Mouse (Mus musculus) 416B (cell line): ENCODE measurements at regions not wholly inside any gene's neighbourhood (a gene's known extent, or its start where the extent isn't known, plus 50 kb on each side); places are given as distances from the start of the nearest gene placed in this dataset.
"Not testable (repeated sequence)": the region's sequence is repeated elsewhere in the genome, so short reads cannot be mapped to it uniquely, and the experiment has no call there.

ENCODE experiments used
- DNase-seq: peaks from one replicate; pipeline ENCODE4 v3.0.0; 2011; ENCODE audit warnings: low read depth

DNA sequence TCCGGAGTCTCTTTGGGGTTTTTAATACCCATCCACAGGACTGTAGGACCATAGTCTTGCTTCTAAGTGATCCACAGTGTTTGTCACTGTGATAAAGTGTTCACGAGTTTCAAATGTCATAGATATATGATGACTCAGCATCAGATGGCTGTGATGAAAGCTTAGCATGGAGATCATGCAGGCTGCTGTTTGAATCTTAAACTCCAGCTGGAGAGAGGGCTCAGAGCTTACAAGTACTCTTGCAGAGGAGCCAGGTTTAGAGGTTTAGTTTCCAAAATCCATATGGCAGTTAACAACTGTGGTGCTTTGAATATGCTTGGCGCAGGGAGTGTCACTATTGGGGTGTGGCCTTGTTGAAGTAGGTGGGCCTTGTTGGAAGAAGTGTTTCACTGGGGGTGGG, 280.9 kb upstream of the Ubash3b start:
- DNase-seq = no peak

DNA sequence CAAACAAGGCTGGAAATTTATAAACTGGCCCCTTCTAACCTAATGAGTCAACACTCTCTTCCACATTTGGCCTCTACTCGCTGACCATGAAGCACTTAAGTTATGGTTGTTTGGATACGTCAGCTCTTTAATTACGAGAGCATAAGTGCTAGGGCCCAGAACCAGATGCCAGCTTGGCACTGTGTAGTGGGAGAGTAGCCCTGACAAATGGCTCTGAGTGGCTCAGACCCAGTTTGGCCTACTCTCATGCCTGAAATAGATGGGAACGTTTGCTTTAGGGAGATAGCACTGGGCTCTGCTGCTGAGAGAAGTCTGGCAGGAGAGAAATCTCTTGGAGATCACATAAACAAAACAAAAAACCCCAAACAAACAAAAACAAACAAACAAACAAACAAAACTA, 278.5 kb upstream of the Ubash3b start:
- DNase-seq = no peak

GRCm38 (mm10) chr9:41438141-41438540, 276.6 kb upstream of the Ubash3b start:
- no peak for DNase-seq

- no peak for DNase-seq
These were observed 269.2 kb upstream of the Ubash3b start for GRCm38 (mm10) chr9:41430391-41431343.

- no peak for DNase-seq
These were observed 268.4 kb upstream of the Ubash3b start for GRCm38 (mm10) chr9:41429711-41430390.

DNA sequence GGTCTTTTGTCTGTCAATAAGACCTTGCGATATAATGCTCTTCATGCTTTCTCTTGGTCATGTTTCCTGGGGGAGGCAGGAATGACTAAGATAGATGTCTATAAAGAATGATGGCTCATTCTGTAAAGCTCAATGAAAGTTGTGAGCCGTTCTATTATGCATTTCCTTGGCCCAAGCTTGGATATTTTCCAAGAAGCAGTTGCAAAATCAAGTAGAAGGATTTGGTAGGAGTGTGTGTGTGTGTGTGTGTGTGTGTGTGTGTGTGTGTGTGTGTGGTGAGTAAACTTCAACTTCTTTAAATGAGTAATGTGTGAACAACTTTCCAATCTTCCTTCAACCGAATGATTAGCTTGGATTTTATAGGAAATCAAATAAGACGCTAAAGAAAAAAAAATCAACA, 267.7 kb upstream of the Ubash3b start:
- DNase-seq = no peak

DNA sequence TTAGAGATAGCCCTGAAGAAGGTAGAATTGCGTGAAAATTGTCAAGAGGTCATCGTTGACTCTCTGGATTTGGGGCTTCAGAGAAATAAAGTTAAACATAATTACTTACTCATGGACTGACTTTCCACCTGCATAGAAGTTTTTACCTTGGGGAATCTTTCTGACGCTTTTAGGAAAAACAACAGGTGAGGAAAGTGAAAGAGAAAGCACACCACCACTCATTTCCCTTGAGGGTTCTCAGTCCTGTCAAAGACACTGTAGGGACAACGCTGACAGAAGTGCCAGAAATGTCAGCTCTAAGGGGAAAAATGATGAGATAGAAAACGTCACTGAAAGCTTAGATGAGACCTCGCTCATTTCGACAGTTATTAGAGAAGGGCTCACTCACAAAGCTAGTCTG, 265.2 kb upstream of the Ubash3b start:
- DNase-seq = no peak

DNA sequence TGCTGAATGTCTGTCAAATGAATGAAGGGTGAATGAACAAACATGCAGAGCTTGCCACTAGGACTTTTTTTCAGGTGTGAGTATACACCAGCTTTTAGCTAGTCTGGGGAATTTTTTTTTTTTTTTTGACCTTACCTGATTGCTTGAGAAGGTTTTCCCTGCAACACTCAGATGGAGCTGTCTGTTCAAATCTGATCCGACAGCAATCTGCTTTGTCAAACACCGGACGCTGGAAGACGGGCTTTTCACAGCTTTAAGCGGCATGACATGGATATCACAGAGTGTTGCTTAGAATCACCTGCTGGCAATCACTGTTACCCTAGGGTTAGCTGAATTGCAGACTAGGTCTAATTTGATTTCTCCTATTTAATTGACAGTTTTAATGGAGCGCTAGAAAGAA, 263.7 kb upstream of the Ubash3b start:
- no peak for DNase-seq

DNA sequence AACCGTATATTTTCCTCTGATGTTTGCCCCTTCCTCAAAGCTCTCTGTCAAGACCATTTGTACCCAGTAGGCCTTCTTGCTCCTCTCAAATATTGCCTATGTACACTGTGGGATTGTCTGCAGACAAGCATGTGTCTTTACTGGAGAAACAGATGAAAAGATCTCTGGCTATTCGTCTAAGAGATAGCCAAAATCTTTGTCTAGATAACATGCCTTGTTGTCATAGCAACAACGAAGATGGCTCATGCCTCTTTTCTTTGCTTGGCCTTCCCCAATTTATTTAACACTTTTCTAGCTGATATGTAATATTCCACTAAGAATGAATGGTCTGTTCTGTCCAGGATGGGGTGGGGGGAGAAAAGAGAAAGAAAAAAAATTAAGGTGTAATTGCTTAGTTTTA, 252.3 kb upstream of the Ubash3b start:
- DNase-seq = no peak

DNA sequence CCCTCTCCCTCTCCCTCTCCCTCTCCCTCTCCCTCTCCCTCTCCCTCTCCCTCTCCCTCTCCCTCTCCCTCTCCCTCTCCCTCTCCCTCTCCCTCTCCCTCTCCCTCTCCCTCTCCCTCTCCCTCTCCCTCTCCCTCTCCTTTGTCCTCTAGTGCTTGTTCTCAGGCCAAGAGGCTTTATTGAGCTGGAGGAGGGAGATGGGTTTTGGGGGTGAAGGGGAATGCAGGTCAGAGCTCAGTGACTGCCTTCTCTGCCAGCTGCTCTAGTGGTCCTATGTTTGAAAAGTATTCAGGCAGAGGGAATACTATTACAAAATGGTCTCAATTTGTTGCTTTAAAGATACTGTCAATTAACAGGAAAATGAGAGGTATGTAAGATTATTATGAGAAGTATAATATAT, 251.6 kb upstream of the Ubash3b start:
- not testable (repeated sequence) for DNase-seq

DNA sequence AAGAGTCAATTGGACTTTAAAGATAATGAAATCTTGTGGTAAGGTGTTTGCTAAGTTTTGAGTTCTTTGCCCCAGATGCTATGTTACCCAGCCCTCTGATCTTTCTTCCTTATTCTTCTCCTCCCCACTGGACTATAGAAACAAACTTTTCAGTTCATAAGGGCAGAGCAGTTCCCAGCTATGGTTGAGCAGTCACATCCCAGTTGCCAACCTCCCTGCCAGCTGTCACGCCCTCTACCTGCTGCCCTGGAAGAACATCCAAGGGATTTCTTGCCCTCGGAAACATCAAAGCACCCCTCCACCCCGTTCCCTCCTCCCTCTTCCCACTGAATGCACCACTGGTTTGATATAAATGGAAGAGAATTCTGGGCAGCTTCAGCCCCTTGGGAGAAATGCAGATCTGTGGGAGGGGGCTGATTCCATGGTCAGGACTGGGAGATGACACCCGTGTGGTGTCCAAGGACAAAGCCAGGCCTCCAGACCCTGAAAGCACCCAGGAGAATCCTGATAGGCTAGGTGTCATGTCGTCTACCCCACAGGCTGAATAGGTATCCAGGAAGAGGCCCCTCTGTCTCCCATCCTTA, 250.8 kb upstream of the Ubash3b start:
- no peak for DNase-seq

- DNase-seq = no peak
These were observed 246.8 kb upstream of the Ubash3b start for GRCm38 (mm10) chr9:41408301-41408700.

DNA sequence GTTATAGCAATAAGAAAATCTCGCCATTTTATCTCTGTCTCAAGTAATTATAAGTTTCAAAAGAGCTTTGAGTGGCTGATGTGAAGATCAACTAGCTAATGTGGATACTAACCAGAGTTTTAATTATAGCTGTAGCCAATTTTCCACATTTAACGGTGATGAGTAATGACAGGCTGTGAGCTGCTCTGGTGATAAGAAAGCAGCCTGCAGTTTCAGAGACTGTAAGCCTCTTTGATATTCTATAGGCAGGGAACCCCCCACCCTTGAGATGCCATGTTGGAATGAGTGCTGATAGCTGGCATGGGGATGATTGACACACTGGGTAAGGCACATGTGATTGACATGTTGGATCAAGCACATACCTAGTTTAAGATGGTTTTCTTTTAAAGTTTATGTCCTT, 245.6 kb upstream of the Ubash3b start:
- DNase-seq = no peak

DNA sequence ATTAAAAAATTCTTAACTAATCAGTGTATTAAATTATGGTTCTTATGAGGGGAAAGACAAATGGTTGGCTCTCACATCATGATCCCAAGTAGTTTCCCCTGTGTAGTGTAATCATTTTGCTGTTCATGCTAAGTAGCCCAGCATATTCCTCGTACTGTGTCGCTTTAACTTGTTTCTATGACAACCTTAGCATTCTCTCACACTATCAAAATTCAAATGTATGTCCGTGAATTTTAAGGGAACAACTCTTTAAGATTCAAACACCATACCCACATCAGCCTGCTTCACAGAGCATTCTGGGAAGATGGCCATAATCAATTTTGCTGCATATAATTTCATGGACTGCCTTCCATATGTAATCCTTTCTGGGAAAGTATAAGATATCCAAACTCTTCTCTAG, 241.4 kb upstream of the Ubash3b start:
- no peak for DNase-seq

DNA sequence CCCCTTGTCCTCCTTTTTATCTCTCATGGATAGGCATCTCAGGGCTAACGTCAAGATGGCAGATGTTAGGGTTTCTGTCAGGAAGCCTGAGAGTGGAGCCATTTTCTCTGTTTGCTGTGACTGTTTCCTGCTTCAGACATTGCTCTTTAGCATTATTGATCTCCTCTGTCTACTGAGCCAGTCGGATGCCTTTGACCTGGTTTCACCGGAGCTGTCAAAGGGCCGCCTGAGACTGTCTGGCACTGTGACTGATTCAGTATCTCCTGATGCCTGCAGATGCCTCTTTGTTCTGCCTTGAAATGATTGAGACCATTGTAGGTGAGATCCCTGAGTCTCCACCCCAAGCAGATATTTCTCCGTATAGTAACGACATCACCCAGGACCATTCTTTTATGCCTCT, 239.5 kb upstream of the Ubash3b start:
- DNase-seq = no peak

DNA sequence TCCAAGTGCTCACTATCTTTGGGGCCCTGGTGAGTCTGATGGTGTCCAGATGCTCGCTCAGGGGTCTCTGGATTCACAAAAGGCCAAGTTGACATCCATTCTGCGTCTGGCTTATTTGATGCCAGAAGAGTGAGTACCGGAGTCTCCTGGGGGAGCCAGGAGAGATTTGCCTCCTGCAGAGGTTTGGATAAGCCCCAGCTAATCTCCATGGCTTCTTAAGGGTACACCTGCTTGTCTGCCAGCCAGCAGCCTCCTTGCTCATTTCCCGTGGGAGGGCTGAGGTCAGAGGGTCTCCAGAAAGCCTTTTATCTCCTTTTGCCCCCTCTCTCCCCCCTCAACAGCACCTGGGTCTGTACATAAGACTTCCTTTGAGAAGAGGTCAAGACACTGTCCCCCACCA, 234.0 kb upstream of the Ubash3b start:
- DNase-seq = no peak

DNA sequence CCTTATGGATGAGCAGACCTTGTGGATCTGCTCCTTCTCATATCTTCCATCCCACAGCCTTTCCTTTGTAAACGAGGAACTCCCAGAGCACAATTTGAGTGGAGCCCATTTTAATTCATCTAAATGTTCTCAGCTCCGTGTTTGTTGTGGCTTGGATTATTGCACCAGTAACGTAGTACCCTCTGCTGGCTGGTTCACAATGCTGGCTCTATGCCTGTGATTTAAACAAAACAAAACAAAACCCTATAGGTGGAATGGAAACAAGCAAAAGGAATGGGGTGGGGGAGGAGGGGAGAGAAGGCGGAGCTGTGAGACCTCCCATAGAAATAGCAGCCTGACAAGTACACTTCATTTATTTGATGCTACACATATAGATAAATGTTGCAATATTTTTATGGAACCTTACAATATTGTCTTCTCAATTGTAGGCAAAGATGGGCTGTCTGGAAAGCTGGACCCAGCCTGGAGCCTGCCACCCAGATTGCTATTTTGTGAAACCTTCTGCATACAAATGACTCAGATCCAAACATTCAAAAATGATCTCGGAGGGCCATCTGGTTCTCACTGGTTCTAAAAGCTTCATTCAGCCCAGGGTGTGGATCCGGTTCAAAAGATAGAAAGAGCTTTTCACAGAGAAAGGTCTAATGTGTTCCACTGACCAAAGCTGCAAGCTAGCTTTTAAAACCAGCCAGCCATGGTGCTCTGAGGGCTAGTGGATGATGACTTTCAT, 230.3 kb upstream of the Ubash3b start:
- no peak for DNase-seq

- no peak for DNase-seq
These were observed 217.8 kb upstream of the Ubash3b start for GRCm38 (mm10) chr9:41379283-41379682.

- no peak for DNase-seq
These were observed 217.2 kb upstream of the Ubash3b start for GRCm38 (mm10) chr9:41378627-41379231.

DNA sequence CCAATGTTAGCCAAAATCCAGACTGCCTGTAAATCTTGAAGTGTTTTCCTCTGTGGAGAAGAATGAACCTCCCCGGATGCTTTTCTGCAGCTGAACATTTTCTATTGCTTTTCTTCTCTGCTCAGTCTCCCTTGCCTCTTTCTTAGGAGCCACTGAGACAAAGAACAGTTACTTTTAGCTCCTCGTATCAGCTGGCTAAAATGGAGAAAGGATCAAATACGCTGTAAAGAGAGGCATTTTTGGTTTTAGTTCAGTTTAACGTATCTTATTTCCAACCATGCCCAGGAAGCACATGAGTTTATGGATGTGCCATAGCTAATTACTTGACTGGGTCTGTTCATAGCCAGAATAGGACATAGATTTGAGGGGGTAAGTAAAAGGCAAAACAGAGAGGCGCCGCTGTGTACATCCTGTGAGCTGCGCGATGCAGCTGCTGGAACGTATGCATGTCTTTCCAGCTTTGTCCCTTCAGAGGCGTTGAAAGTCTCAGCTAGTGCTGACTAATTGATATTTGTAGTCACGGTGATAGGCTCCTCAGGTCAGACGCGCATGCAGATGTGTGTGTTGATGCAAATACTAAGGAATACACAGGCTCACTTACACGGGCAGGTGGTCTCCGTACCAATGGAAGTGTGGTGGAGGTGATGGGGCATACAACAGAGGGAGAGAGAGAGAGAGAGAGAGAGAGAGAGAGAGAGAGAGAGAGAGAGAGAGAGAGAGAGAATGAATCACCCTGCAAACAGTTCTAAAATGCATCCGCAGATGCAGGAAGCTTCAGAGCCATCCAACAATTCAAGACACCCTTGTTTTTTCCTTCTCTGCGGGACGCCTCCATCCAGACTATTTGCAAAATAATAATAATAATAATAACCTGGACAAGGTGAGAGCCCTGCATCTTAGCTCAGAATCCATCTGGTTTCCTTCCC, 216.5 kb upstream of the Ubash3b start:
- DNase-seq = no peak
